Mouse (Mus musculus): ENCODE results near the gene Pltp. TPM values are rescaled to one million over a fixed set of nuclear protein-coding genes. Genes with fewer than 3 reads are reported as not detected.
A peak's percentile ranks its signal among the peaks of the same experiment; 100 is the strongest.
"Not testable (repeated sequence)": the region's sequence is repeated elsewhere in the genome, so short reads cannot be mapped to it uniquely, and the experiment has no call there.

The Pltp gene
- total RNA-seq, 2 experiments from 2014 or later: 22.5 to 55.9 TPM

- DNase-seq (ENCODE audit: low spot score in 2 of 2): peak; percentile 92
Observed at GRCm38 (mm10) chr2:164879568-164880277, 22.2 kb upstream of the Pltp start.

GRCm38 (mm10) chr2:164879228-164879567 is 21.7 kb upstream of the Pltp start, which contains the start of gene Pcif1:
Pcif1 (plus strand) TSS chr2:164879304.
- peak; percentile 94 to 95 for DNase-seq (ENCODE audit: low spot score in 2 of 2)

DNA sequence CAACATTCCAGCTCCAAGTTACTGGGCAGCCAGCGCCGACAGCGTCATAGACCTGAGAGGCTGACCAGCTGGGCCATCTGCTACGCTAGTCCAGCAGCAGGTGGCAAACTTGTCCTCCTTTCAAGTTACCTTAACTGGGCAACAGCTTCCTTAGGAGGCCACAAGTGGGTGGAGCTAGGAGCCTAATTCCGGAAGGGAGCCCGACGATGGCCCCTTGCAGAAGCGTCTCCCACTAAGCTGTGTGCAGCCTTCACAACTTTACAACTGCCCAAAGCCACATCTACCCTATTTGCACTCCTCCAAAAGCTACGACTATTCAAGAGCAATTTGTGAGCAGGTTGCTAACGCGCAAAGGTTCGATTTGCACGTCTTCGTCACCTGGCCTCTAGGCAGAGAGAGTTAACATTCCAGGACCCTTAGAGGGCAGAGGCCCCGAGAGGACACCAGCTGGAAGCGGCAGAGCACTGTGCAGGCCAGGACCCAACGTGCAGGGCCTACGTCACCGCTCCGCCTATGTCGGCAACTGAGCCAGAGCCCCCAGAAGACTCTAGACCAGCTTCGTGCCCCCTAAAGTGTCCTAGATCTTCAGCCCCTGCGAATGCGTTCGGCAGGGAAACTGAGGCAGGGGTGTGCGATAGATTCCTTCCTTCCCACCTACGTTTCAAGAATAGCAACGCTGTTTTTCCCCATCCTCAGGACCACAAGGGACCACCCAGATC is 21.2 kb upstream of the Pltp start:
- DNase-seq (ENCODE audit: low spot score in 2 of 2): peak; percentile 47 to 49

DNA sequence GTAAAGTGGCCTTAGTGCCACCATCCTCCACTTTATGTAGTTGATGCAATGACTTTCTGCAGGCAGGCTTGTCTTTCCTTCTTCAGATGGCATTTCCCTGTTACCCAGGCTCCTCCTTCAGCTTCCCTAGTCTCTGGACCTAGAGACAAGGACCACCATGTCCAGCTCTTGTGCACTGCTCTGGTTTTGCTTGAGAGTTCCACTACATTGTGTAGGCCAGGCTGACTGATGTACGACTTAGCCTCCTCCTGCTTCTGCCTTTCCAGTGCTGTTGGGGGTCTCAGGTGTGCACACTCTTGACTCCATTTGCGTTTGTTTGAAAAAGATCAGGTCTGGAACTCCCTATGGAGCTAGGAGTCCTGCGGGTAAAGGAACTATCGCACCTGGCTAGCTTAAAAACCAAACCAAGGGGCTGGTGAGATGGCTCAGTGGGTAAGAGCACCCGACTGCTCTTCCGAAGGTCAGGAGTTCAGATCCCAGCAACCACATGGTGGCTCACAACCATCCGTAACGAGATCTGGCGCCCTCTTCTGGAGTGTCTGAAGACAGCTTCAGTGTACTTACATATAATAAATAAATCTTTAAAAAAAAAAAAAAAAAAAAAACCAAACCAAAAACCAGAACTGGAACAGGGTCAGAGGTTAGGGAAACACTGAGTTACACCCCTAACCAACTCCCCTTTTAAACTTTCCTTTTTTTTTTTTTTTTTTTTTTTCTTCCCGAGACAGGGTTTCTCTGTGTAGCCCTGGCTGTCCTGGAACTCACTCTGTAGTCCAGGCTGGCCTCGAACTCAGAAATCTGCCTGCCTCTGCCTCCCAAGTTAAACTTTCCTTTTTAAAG is 20.1 kb upstream of the Pltp start:
- DNase-seq (ENCODE audit: low spot score in 2 of 2): not testable (repeated sequence)

GRCm38 (mm10) chr2:164875648-164876047 is 18.1 kb upstream of the Pltp start:
- DNase-seq (ENCODE audit: low spot score in 2 of 2): not testable (repeated sequence)

- no peak for DNase-seq (ENCODE audit: low spot score in 2 of 2)
Observed at GRCm38 (mm10) chr2:164874239-164874769, 16.8 kb upstream of the Pltp start.

DNA sequence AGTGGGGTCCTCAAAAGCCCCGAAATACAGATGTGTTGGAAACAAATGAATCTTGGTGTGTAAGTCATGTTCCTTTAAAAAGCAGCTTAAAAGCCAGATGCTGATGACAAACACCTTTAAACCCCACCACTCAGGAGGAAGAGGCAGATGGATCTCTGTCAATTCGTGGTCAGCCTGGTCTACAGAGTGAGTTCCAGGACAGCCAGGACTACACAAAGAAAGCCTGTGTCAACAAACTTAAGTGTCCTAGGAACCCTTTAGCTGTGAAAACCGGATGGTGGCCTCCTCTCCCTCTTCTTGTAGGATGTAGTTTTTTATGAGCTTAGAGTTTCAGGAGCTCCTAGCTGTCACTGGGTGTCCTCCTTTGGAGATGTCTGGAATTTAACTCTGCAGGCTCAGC is 16.1 kb upstream of the Pltp start:
- no peak for DNase-seq (ENCODE audit: low spot score in 2 of 2)

DNA sequence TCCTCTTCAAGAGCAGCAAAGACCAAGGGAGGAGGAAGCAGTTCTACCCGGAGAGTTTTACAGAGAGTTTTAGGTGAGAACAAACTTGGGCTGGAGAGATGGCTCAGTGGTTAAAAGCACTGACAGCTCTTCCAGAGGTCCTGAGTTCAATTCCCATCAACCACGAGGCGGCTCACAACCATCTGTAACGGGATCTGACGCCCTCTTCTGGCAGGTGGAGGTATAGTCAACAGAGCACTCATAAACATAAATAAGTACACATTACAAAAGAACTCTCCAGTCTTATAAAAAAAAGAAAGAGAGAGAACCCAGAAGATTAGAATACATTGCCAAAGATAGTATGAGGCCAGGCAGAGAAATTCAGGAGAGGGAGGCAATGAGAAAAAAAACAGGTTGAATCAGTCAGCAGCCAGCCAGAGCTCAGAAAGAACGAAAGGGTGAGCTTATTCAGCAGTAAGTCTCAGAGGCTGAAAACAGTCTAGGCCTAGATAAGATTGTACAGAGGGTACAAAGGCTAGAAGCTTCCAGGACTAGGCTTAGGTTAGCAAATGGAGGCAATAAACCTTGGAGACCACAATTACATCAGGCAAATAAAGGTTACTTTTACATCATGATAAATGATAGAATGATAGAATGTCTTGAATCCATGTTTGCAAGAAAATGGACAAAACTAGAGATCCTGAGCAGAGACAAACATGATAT is 14.2 kb upstream of the Pltp start:
- no peak for DNase-seq (ENCODE audit: low spot score in 2 of 2)

DNA sequence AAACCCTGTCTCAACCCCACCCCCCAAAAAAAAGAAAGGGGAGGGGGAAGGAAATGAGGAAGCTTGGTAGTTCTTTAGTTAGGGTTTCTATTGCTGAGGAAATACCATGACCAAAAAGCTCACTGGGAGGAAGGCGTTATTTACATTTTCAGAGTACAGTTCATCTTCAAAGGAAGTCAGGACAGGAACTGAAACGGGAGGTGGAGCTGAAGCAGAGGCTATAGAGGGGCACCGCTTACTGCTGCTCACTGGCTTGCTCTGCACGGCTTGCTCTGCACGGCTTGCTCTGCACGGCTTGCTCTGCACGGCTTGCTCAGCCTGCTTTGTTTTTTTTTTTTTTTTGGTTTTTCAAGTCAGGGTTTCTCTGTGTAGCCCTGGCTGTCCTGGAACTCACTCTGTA is 11.0 kb upstream of the Pltp start:
- DNase-seq (ENCODE audit: low spot score in 2 of 2): no peak

DNA sequence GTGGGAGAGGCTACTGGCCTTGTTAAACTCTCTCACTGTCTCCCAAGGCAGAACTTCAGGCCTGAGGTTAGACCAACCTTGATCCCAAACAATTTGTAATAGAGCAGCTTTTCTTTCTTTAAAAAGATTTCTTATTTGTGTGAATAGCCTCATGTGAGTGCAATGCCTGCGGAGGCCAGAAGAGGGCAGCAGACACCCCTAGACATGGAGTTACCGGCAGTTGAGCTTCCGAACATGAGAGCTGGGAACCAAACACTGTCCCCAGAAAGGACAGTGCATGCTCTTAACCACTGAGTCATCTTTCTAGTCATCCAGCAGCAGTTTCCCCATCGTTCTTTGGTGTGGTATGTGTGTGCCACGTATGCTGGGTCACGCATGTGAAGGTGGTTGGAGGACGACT is 10.1 kb upstream of the Pltp start:
- no peak for DNase-seq (ENCODE audit: low spot score in 2 of 2)

GRCm38 (mm10) chr2:164866741-164867551 is 9.4 kb upstream of the Pltp start:
- DNase-seq (ENCODE audit: low spot score in 2 of 2): peak; percentile 51 to 52

DNA sequence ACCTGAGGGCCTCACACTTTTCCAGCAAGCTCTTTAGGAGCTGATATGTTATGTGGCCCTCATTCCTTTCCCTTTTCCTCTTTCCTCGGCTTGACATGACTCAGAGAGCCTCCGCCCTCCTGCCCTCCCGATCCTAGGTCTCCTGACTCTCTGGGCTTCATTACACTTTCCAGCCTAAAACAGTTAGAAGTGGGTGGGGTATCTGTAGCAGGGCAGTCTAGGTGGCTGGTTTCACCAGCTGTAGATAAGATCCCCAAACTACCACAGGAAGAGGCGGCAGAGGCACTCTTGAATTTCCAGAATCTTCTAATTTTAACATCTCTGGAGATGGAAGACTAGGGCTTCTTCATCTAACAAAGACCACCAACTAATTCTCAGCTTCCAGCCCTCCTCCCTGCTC is 7.1 kb upstream of the Pltp start:
- no peak for DNase-seq (ENCODE audit: low spot score in 2 of 2)

DNA sequence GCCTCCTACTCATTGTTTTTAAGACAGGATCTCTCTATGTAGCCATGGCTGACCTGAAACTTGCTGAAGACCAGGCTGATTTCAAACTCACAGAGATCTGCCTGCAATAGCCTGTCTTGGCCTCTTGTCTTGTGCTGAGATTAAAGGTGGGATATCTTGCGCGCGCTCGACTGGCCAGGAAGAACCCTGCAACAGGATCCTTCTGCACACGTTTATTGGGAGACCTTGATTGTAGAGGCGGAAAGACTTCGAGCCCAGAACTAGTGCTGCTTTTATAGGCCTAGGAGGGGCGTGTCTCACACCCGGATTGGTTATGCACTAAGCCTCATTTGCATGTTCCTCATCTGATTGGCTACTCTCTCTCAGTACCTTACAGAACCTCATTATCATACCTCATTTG is 5.9 kb upstream of the Pltp start:
- DNase-seq (ENCODE audit: low spot score in 2 of 2): not testable (repeated sequence)

GRCm38 (mm10) chr2:164862179-164862861 is 4.8 kb upstream of the Pltp start:
- DNase-seq (ENCODE audit: low spot score in 2 of 2): peak in 1 of 2 experiments; percentile 41

DNA sequence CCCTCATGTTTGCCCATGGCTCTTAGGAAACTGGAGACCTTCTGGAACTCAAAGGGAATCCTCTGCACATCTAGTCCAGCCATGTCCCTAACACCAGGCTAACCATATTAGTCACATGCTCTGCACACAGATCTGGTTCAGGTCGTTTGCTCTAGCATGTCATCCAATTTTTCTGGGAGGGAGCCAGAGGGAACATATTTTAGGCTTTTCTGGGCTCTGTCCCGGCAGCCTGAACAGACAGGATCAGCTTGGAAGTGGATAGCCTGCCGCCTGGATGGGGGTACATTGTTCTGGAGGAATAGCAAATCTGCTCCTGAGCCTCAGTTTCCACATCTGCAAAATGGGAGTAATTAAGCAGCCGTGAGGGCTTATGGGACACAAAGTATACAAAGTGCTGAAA is 3.6 kb upstream of the Pltp start:
- DNase-seq (ENCODE audit: low spot score in 2 of 2): no peak

DNA sequence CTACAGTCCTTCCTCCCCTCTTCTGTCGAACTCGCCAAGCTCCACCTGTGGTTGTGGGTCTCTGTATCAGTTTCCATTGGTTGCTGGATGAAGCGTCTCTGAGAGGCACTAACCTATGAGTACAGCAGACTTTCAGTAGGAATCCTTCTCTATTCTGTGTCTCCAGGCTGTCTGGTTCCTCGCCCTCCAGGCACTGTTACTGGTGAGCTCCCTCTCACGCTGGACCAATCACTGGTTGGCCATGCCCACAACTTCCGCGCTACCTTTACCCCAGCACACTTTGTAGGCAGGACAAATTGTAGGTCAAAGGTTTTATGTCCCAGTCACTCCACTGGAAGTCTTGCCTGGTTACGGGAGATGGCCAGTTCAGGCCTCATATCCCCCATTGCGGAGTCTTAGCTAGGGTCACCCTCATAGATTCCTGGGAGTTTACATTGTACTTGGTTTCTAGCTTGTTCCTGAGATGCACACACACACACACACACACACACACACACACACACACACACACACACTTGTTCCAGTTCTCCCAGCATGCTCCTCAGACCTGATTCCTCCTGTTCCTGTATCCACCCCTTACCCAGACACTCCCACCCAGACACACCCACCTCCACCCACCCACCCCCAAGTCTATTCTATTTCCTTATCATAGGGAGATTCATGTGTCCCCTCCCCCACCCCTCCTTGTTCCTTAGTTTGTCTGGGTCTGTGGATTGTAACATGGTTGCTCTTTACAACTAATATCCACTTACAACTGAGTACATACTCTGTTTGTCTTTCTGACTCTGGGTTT is 2.3 kb upstream of the Pltp start:
- DNase-seq (ENCODE audit: low spot score in 2 of 2): no peak

GRCm38 (mm10) chr2:164859155-164859554 is 1.6 kb upstream of the Pltp start:
- DNase-seq (ENCODE audit: low spot score in 2 of 2): no peak

GRCm38 (mm10) chr2:164857842-164858553 is 487 bp upstream of the Pltp start:
- DNase-seq (ENCODE audit: low spot score in 2 of 2): no peak
